Mouse (Mus musculus) spleen, adult 2 months (tissue): Measurements from ENCODE around the gene P3h2. TPM values are rescaled to one million over a fixed set of nuclear protein-coding genes. Genes with fewer than 3 reads are reported as not detected.

ENCODE experiments used
- DNase-seq, 2 experiments: peaks; one replicate each; pipeline versions ENCODE4 v3.0.0 to v3.0.0-alpha.2; 2012 to 2021; ENCODE audit warnings: low spot score in 2 of 2, low read depth in 1 of 2
- H3K27ac ChIP-seq: fragments of 200-500 bp; 2 replicates; pipeline ENCODE4 v1.5.1; 2012; ENCODE audit warnings: low read length, inconsistent platforms; ENCODE audit not compliant: insufficient read depth
- H3K27me3 ChIP-seq: fragments of 200-500 bp; 2 replicates; pipeline ENCODE4 v1.6.1; 2012; ENCODE audit warnings: mild to moderate bottlenecking, moderate library complexity, low read length, inconsistent platforms; ENCODE audit not compliant: control insufficient read depth, insufficient read depth
- H3K36me3 ChIP-seq: fragments of 200-500 bp; 2 replicates; pipeline ENCODE4 v1.6.1; 2012; ENCODE audit warnings: mild to moderate bottlenecking, low read length, inconsistent platforms; ENCODE audit not compliant: control insufficient read depth, insufficient read depth
- H3K4me1 ChIP-seq: fragments of 200-500 bp; 2 replicates; pipeline ENCODE4 v1.6.1; 2011; ENCODE audit warnings: inconsistent platforms; ENCODE audit not compliant: control insufficient read depth, insufficient read depth, insufficient read length
- H3K4me3 ChIP-seq: fragments of 200-500 bp; 2 replicates; pipeline ENCODE4 v1.5.1; 2011; ENCODE audit warnings: mild to moderate bottlenecking, inconsistent platforms; ENCODE audit not compliant: insufficient read depth, insufficient read length; ENCODE audit errors: extremely low read depth
- CTCF ChIP-seq: fragments of 200-500 bp; IDR thresholded peaks from 2 replicates; pipeline ENCODE4 v1.5.1; 2011; ENCODE audit warnings: mild to moderate bottlenecking, inconsistent platforms; ENCODE audit not compliant: insufficient read depth, insufficient read length, insufficient replicate concordance; ENCODE audit errors: extremely low read depth
- POLR2A ChIP-seq: fragments of 200-500 bp; IDR thresholded peaks from 2 replicates; pipeline ENCODE4 v1.6.1; 2011; ENCODE audit warnings: low read depth, low read length, inconsistent platforms
- WGBS: fragments of 180-500 bp; shearing (Covaris S2); methylation state at CpG from one replicate; pipeline ENCODE4 v1.1.7; 2018; 5-methylcytosine and 5-hydroxymethylcytosine counted together
- polyA plus RNA-seq: library from polyadenylated mRNA; depleted of rRNA; stranded (reverse); fragments of >200 nt; gene quantifications from 2 replicates; pipeline ENCODE4 v1.2.3, GENCODE M21; 2012

The P3h2 gene
- polyA plus RNA-seq, 1 experiment, result 6.1 TPM

GRCm38 (mm10) chr16:26002848-26003247, 102.7 kb downstream of the P3h2 start:
- Histone ChIP-seq H3K4me3 (no peak overlapping the region), H3K27ac (no peak overlapping the region), H3K27me3 (no peaks in the 10 kb centered on the region), H3K36me3 (no peaks in the 10 kb centered on the region), H3K4me1 (no peaks in the 10 kb centered on the region)
- WGBS, result 89% methylated on average over 9 of the region's 9 CpGs
- TF ChIP-seq CTCF (no peak), POLR2A (no peak)
- no peak for DNase-seq

- 80% methylated on average over 3 of the region's 3 CpGs for WGBS
- Histone ChIP-seq H3K4me3 (no peak overlapping the region), H3K36me3 (no peaks in the 10 kb centered on the region), H3K27ac (no peak overlapping the region), H3K27me3 (no peaks in the 10 kb centered on the region), H3K4me1 (no peaks in the 10 kb centered on the region)
- no peak for TF ChIP-seq CTCF
- TF ChIP-seq POLR2A, result no peak
- DNase-seq, result no peak
Measured at GRCm38 (mm10) chr16:25994605-25995004, 111.0 kb downstream of the P3h2 start.

GRCm38 (mm10) chr16:25987221-25987620, 118.4 kb downstream of the P3h2 start:
- no peak for DNase-seq
- 92% methylated on average over 5 of the region's 5 CpGs for WGBS
- Histone ChIP-seq H3K4me1 (no peaks in the 10 kb centered on the region), H3K36me3 (no peaks in the 10 kb centered on the region), H3K27me3 (no peaks in the 10 kb centered on the region), H3K27ac (no peak overlapping the region), H3K4me3 (no peak overlapping the region)
- TF ChIP-seq POLR2A (no peak), CTCF (no peak)

GRCm38 (mm10) chr16:25983635-25984034, 121.9 kb downstream of the P3h2 start:
- DNase-seq, result no peak
- 62% methylated on average over 4 of the region's 4 CpGs for WGBS
- no peaks in the 10 kb centered on the region for H3K27me3 ChIP-seq
- TF ChIP-seq POLR2A, result no peak
- TF ChIP-seq CTCF, result no peak
- H3K4me1 ChIP-seq, result no peaks in the 10 kb centered on the region
- H3K27ac ChIP-seq, result no peak overlapping the region
- no peak overlapping the region for H3K4me3 ChIP-seq
- no peaks in the 10 kb centered on the region for H3K36me3 ChIP-seq

DNA sequence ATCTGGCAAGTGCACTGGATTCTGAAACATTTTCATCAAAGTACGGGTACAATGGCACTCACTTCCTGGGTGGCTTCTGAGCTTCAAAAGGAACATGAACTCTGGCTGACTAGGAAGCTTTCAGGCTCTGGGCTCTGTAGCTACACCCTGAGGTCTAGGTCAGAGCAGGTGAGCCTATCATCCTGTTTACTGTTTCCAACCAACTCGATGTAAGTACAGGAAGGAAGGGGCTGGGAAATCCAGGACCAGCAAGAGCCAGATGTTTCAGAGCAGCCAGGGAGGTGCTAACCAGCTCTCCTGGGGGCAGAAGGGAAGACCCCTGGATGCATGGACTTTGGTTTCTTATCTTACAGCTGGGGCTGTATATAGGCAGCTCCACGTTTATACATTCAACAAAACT, 126.5 kb downstream of the P3h2 start:
- 33% methylated on average over 3 of the region's 3 CpGs for WGBS
- no peaks in the 10 kb centered on the region for H3K27me3 ChIP-seq
- no peak overlapping the region for H3K4me3 ChIP-seq
- H3K36me3 ChIP-seq, result no peaks in the 10 kb centered on the region
- H3K4me1 ChIP-seq, result no peaks in the 10 kb centered on the region
- H3K27ac ChIP-seq, result no peak overlapping the region
- DNase-seq, result no peak
- no peak for TF ChIP-seq CTCF
- TF ChIP-seq POLR2A, result no peak

- no peak overlapping the region for H3K27ac ChIP-seq
- TF ChIP-seq CTCF (no peak), POLR2A (no peak)
- no peak overlapping the region for H3K4me3 ChIP-seq
- H3K27me3 ChIP-seq, result no peaks in the 10 kb centered on the region
- no peaks in the 10 kb centered on the region for H3K36me3 ChIP-seq
- 91% methylated on average over 2 of the region's 2 CpGs for WGBS
- H3K4me1 ChIP-seq, result no peaks in the 10 kb centered on the region
- no peak for DNase-seq
Measured at GRCm38 (mm10) chr16:25977210-25977609, 128.4 kb downstream of the P3h2 start.

DNA sequence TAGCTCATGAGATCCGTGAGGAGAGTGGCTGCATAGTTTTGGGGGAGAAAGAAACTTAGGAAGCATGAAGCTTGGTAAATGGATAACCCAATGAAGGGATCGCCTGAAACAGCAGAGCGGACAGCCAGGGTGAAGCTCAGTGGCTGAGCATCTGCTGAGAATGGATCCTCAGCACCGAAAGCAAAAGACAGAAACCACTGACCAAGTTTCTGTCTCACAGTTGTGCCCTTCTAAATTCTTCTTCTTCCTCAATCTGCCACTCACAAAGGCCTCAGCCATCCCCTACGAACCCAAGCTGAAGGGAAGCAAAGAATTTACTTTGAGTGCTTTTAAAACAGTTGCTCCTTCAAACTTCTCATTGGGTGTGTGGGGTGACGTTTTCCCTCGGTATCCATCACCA, 134.3 kb downstream of the P3h2 start:
- no peak overlapping the region for H3K27ac ChIP-seq
- DNase-seq, result no peak
- no peaks in the 10 kb centered on the region for H3K36me3 ChIP-seq
- 80% methylated on average over 7 of the region's 7 CpGs for WGBS
- no peaks in the 10 kb centered on the region for H3K27me3 ChIP-seq
- H3K4me1 ChIP-seq, result no peaks in the 10 kb centered on the region
- TF ChIP-seq CTCF (no peak), POLR2A (no peak)
- H3K4me3 ChIP-seq, result no peak overlapping the region
